Mouse (Mus musculus) hindbrain, embryonic 11.5 days (tissue): ENCODE results near the gene Nup93. TPM values are rescaled to one million over a fixed set of nuclear protein-coding genes. Genes with fewer than 3 reads are reported as not detected.

Source experiments
- ATAC-seq: fragments of 200-750 bp; cut with Nextera tagmentation; 2 replicates; pipeline ENCODE4 v1.8.0; 2017; ENCODE audit warnings: mild to moderate bottlenecking, moderate TSS enrichment, moderate library complexity; ENCODE audit not compliant: low FRiP score
- DNase-seq: peaks from one replicate; pipeline ENCODE4 v3.0.0-alpha.2; 2015; ENCODE audit warnings: low spot score
- H3K27ac ChIP-seq: fragments of 300-500 bp; sonication (generic); 2 replicates; pipeline ENCODE4 v1.5.1; 2014; ENCODE audit warnings: mild to moderate bottlenecking, low read depth, low read length
- H3K27me3 ChIP-seq: fragments of 300-500 bp; sonication (generic); 2 replicates; pipeline ENCODE4 v1.6.1; 2014; ENCODE audit warnings: mild to moderate bottlenecking, low read length, moderate library complexity, mixed read lengths; ENCODE audit not compliant: control insufficient read depth, insufficient read depth
- H3K36me3 ChIP-seq: fragments of 300-500 bp; sonication (generic); 2 replicates; pipeline ENCODE4 v1.6.1; 2014; ENCODE audit warnings: mild to moderate bottlenecking, low read length, moderate library complexity, mixed read lengths; ENCODE audit not compliant: control insufficient read depth, insufficient read depth
- H3K4me1 ChIP-seq: fragments of 300-500 bp; sonication (generic); replicated peaks from 2 replicates; pipeline ENCODE4 v1.6.1; 2014; ENCODE audit warnings: low read length, mixed read lengths; ENCODE audit not compliant: control insufficient read depth, insufficient read depth
- H3K4me2 ChIP-seq: fragments of 300-500 bp; sonication (generic); replicated peaks from 2 replicates; pipeline ENCODE4 v1.6.1; 2014; ENCODE audit warnings: mild to moderate bottlenecking, low read depth, low read length
- H3K4me3 ChIP-seq: fragments of 300-500 bp; sonication (generic); 2 replicates; pipeline ENCODE4 v1.5.1; 2014; ENCODE audit warnings: low read depth, low read length
- H3K9ac ChIP-seq: fragments of 300-500 bp; sonication (generic); 2 replicates; pipeline ENCODE4 v1.6.1; 2014; ENCODE audit warnings: low read depth, low read length
- H3K9me3 ChIP-seq: fragments of 300-500 bp; sonication (generic); 2 replicates; pipeline ENCODE4 v1.6.1; 2016; ENCODE audit warnings: low read length; ENCODE audit not compliant: control insufficient read depth
- WGBS: fragments of 180-500 bp; shearing (Covaris S2); extraction: QIAGEN DNeasy Blood & Tissue Kit; methylation state at CpG from one replicate; pipeline ENCODE4 v1.1.7; 2014; 5-methylcytosine and 5-hydroxymethylcytosine counted together
- polyA plus RNA-seq: library from polyadenylated mRNA; unstranded; fragments of >200 nt; fragmentation: Nextera tagmentation; extraction: Ambion mirVana; gene quantifications from 2 replicates; pipeline ENCODE4 v1.2.1, GENCODE M21; 2014

Gene Nup93
- polyA plus RNA-seq, 1 experiment from 2014 or later = 95.1 TPM

- no peak overlapping the region for H3K27ac ChIP-seq
- H3K9ac ChIP-seq = no peak overlapping the region
- 47% methylated on average over 11 of the region's 11 CpGs for WGBS
- H3K9me3 ChIP-seq = no peaks in the 10 kb centered on the region
- DNase-seq (no peak), ATAC-seq (no peak)
- peaks cover 68% of the 10 kb centered on the region for H3K27me3 ChIP-seq
- no peak overlapping the region for H3K4me3 ChIP-seq
- no peaks in the 10 kb centered on the region for H3K36me3 ChIP-seq
- H3K4me1 ChIP-seq = 0 out of 2 replicates have a peak, but pooled peaks cover 3% of the 10 kb centered on the region
- H3K4me2 ChIP-seq = no peak overlapping the region
Observed at GRCm38 (mm10) chr8:94173848-94174403, 40.4 kb upstream of the Nup93 start.

- 31% methylated on average over 7 of the region's 7 CpGs for WGBS
- H3K9me3 ChIP-seq = no peaks in the 10 kb centered on the region
- H3K4me1 ChIP-seq = peaks cover 5% of the 10 kb centered on the region; the same call in 1 of the 2 replicates
- no peak overlapping the region for H3K9ac ChIP-seq
- H3K36me3 ChIP-seq = no peaks in the 10 kb centered on the region
- H3K4me3 ChIP-seq = no peak overlapping the region
- H3K27me3 ChIP-seq = peaks cover 73% of the 10 kb centered on the region
- no peak overlapping the region for H3K27ac ChIP-seq
- no peak for DNase-seq
- no peak for ATAC-seq
- H3K4me2 ChIP-seq = no peak overlapping the region
Observed at GRCm38 (mm10) chr8:94174619-94175213, 39.6 kb upstream of the Nup93 start.

GRCm38 (mm10) chr8:94177716-94178390 is 36.5 kb upstream of the Nup93 start:
- Histone ChIP-seq H3K36me3 (no peaks in the 10 kb centered on the region), H3K9me3 (no peaks in the 10 kb centered on the region), H3K27ac (no peak overlapping the region), H3K4me1 (peaks cover 3% of the 10 kb centered on the region; the same call in 1 of the 2 replicates), H3K9ac (no peak overlapping the region), H3K27me3 (peaks cover 70% of the 10 kb centered on the region), H3K4me3 (no peak overlapping the region), H3K4me2 (no peak overlapping the region)
- WGBS = 60% methylated on average over 7 of the region's 7 CpGs
- ATAC-seq (no peak), DNase-seq (no peak)

- H3K4me3 ChIP-seq = peak within 1 kb of the TSS; percentile 33
- H3K36me3 ChIP-seq = no peaks in the 10 kb centered on the region
- peak within 1 kb of the TSS; percentile 54 for H3K4me2 ChIP-seq
- no peak within 1 kb of the TSS for H3K9ac ChIP-seq
- H3K9me3 ChIP-seq = no peaks in the 10 kb centered on the region
- under 1% methylated on average over 50 of the region's 50 CpGs for WGBS
- no peak within 1 kb of the TSS for H3K27ac ChIP-seq
- H3K4me1 ChIP-seq = peaks cover 3% of the 10 kb centered on the region; the same call in 1 of the 2 replicates
- H3K27me3 ChIP-seq = peaks cover 70% of the 10 kb centered on the region
- DNase-seq (peak; percentile 76), ATAC-seq (peak; percentile 74)
Observed at GRCm38 (mm10) chr8:94178857-94179712, 35.3 kb upstream of the Nup93 start, which contains the start of gene Mt1. Gene Mt1, plus strand, starts transcription at chr8:94179082.

- no peaks in the 10 kb centered on the region for H3K36me3 ChIP-seq
- WGBS = 3% methylated on average over 25 of the region's 25 CpGs
- no peak overlapping the region for H3K9ac ChIP-seq
- H3K4me3 ChIP-seq = peak overlapping the region; percentile 33
- ATAC-seq (0 out of 2 replicates have a peak, but pooled peaks have one; percentile 41), DNase-seq (peak; percentile 49)
- H3K9me3 ChIP-seq = no peaks in the 10 kb centered on the region
- peak overlapping the region; percentile 54 for H3K4me2 ChIP-seq
- H3K4me1 ChIP-seq = peaks cover 3% of the 10 kb centered on the region; the same call in 1 of the 2 replicates
- peaks cover 69% of the 10 kb centered on the region for H3K27me3 ChIP-seq
- no peak overlapping the region for H3K27ac ChIP-seq
Observed at GRCm38 (mm10) chr8:94179713-94180560, 34.4 kb upstream of the Nup93 start.

GRCm38 (mm10) chr8:94180561-94180908 is 33.8 kb upstream of the Nup93 start:
- H3K9me3 ChIP-seq = no peaks in the 10 kb centered on the region
- DNase-seq = no peak
- H3K27me3 ChIP-seq = peaks cover 72% of the 10 kb centered on the region
- H3K4me2 ChIP-seq = no peak overlapping the region
- ATAC-seq = no peak
- H3K9ac ChIP-seq = no peak overlapping the region
- peaks cover 3% of the 10 kb centered on the region; the same call in 1 of the 2 replicates for H3K4me1 ChIP-seq
- no peaks in the 10 kb centered on the region for H3K36me3 ChIP-seq
- WGBS = 73% methylated on average over 1 of the region's 1 CpGs
- no peak overlapping the region for H3K27ac ChIP-seq
- no peak overlapping the region for H3K4me3 ChIP-seq

- DNase-seq (no peak), ATAC-seq (no peak)
- Histone ChIP-seq H3K9me3 (no peaks in the 10 kb centered on the region), H3K4me1 (peaks cover 3% of the 10 kb centered on the region; the same call in 1 of the 2 replicates), H3K9ac (no peak overlapping the region), H3K4me2 (peak overlapping the region; percentile 23; the same call in 1 of the 2 replicates), H3K36me3 (no peaks in the 10 kb centered on the region), H3K27ac (no peak overlapping the region), H3K4me3 (no peak overlapping the region), H3K27me3 (peaks cover 83% of the 10 kb centered on the region)
- WGBS = 66% methylated on average over 13 of the region's 13 CpGs
Observed at GRCm38 (mm10) chr8:94182055-94182929, 32.1 kb upstream of the Nup93 start.
